Mouse (Mus musculus): ENCODE results near the gene Dlg2. TPM values are rescaled to one million over a fixed set of nuclear protein-coding genes. Genes with fewer than 3 reads are reported as not detected.

Dlg2 gene
- total RNA-seq, 2 experiments from 2014 or later = 273 to 318 TPM

Other genes with a start within 250 kb of the Dlg2 start
- not detected for gene Ccdc83, start 210.9 kb upstream of the Dlg2 start, total RNA-seq (2021)
- gene Sytl2, start 174.4 kb upstream of the Dlg2 start, total RNA-seq (2021) = 10 to 100 TPM; 36.6 to 45.3 TPM
- gene Ccdc89, start 50.1 kb upstream of the Dlg2 start, total RNA-seq (2021) = under 1 TPM; 0.83 to 0.97 TPM
- gene Crebzf, start 33.9 kb upstream of the Dlg2 start, total RNA-seq (2021) = 10 to 100 TPM; 70.6 to 83.1 TPM
- 10 to 100 TPM; 42.4 to 44.7 TPM for gene Tmem126a, start 19.4 kb upstream of the Dlg2 start, total RNA-seq (2021)
- 10 to 100 TPM; 22.2 to 25.7 TPM for gene Tmem126b, start 671 bp upstream of the Dlg2 start, total RNA-seq (2021)

All from layer of hippocampus, postnatal 14 days (tissue).